Mouse (Mus musculus) gastrocnemius, postnatal 10 days (tissue): ENCODE measurements around the gene Myh2. TPM values are rescaled to one million over a fixed set of nuclear protein-coding genes. Genes with fewer than 3 reads are reported as not detected.

Experiments
- DNase-seq: peaks from one replicate; pipeline ENCODE4 v3.0.0; 2021; ENCODE audit warnings: mixed read lengths
- long read RNA-seq, 2 experiments: library from polyadenylated mRNA; stranded (forward); transcript quantifications; one replicate each; pipeline ENCODE4 v2.0.0; 2021
- total RNA-seq, 2 experiments: library from RNA; stranded (reverse); gene quantifications; 2 replicates each; pipeline ENCODE4 v1.2.3; 2021

The Myh2 gene
- 1,000 to 10,000 TPM; 1,145 to 1,256 TPM for total RNA-seq
- long read RNA-seq, experiment 1, full-length matches to known transcripts = 520 of 1,026 reads
- long read RNA-seq, experiment 1, partial matches to known transcripts = 464 of 1,026 reads
- long read RNA-seq, experiment 1, other reads (novel, unspliced or antisense) = 42 of 1,026 reads
- long read RNA-seq, experiment 2, full-length matches to known transcripts = 418 of 932 reads
- long read RNA-seq, experiment 2, partial matches to known transcripts = 480 of 932 reads
- long read RNA-seq, experiment 2, other reads (novel, unspliced or antisense) = 34 of 932 reads

- no peak for DNase-seq
Observed at GRCm38 (mm10) chr11:67170727-67171126, at the start of gene Myh2. Gene Myh2, plus strand, starts transcription at chr11:67171027.

GRCm38 (mm10) chr11:67124943-67125342 is 45.9 kb upstream of the Myh2 start:
- DNase-seq = no peak

GRCm38 (mm10) chr11:67125361-67125760 is 45.5 kb upstream of the Myh2 start:
- DNase-seq = peak; percentile 52

- no peak for DNase-seq
Observed at GRCm38 (mm10) chr11:67133526-67133925, 37.3 kb upstream of the Myh2 start.

- no peak for DNase-seq
Observed at GRCm38 (mm10) chr11:67134654-67135053, 36.2 kb upstream of the Myh2 start.

- no peak for DNase-seq
Observed at GRCm38 (mm10) chr11:67135532-67135931, 35.3 kb upstream of the Myh2 start.

GRCm38 (mm10) chr11:67139556-67139955 is 31.3 kb upstream of the Myh2 start:
- DNase-seq = no peak

GRCm38 (mm10) chr11:67140175-67140574 is 30.7 kb upstream of the Myh2 start:
- DNase-seq = no peak

- no peak for DNase-seq
Observed at GRCm38 (mm10) chr11:67141031-67141430, 29.8 kb upstream of the Myh2 start.

- DNase-seq = no peak
Observed at GRCm38 (mm10) chr11:67142047-67142446, 28.8 kb upstream of the Myh2 start.

- no peak for DNase-seq
Observed at GRCm38 (mm10) chr11:67143065-67143464, 27.8 kb upstream of the Myh2 start.

- no peak for DNase-seq
Observed at GRCm38 (mm10) chr11:67143863-67144498, 26.8 kb upstream of the Myh2 start.

GRCm38 (mm10) chr11:67144559-67145265 is 26.1 kb upstream of the Myh2 start:
- DNase-seq = peak; percentile 44

- DNase-seq = no peak
Observed at GRCm38 (mm10) chr11:67145482-67146408, 25.1 kb upstream of the Myh2 start.

GRCm38 (mm10) chr11:67146409-67147282 is 24.2 kb upstream of the Myh2 start:
- DNase-seq = no peak

- DNase-seq = no peak
Observed at GRCm38 (mm10) chr11:67147283-67147921, 23.4 kb upstream of the Myh2 start.

- no peak for DNase-seq
Observed at GRCm38 (mm10) chr11:67148286-67149012, 22.4 kb upstream of the Myh2 start.

GRCm38 (mm10) chr11:67150237-67150636 is 20.6 kb upstream of the Myh2 start:
- no peak for DNase-seq

- DNase-seq = no peak
Observed at GRCm38 (mm10) chr11:67151159-67151558, 19.7 kb upstream of the Myh2 start.
